Mouse (Mus musculus): ENCODE data around the gene Iffo1. TPM values are rescaled to one million over a fixed set of nuclear protein-coding genes. Genes with fewer than 3 reads are reported as not detected.

Iffo1 gene
- 7.9 and 8.7 TPM in 2 replicates for polyA plus RNA-seq (2015; fragmentation: Nextera tagmentation; extraction: Ambion mirVana)

DNA sequence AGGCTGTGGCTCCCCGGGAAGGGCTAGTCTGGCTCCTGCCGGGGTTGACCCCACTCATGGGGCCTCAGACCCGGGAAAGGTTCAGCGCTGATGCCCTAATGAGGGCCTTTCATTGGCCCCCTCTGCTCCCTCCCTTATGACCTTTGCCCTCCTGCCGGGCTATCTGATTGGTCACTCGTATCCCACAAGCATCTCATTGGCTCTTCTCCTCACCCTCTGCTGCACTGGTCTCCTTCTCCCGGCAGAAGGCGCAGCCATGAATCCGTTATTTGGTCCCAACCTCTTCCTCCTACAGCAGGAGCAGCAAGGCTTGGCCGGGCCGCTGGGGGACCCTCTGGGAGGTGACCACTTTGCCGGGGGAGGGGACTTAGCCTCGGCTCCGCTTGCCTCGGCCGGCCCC is at the start of gene Iffo1:
Gene Iffo1, plus strand, starts transcription at position 241 of the 400 bp plus-strand sequence.
- 0% methylated on average over 16 of the region's 16 CpGs for WGBS
- peak within 1 kb of the TSS; percentile 77 for H3K9ac ChIP-seq (replicated peaks; ENCODE audit: low read length)

GRCm38 (mm10) chr6:125095391-125096278 is 49.4 kb upstream of the Iffo1 start, which contains the start of gene Chd4:
Chd4 (plus strand) TSS chr6:125095981.
- H3K27me3 ChIP-seq (ENCODE audit: insufficient read depth, low read length), result no peaks in the 10 kb centered on the region
- whole genome bisulfite sequencing, result 1% methylated on average over 43 of the region's 45 CpGs
- H3K9me3 ChIP-seq (ENCODE audit: low read length), result no peaks in the 10 kb centered on the region
- H3K4me3 ChIP-seq (ENCODE audit: low read length), result peak within 1 kb of the TSS; percentile 93
- peak within 1 kb of the TSS; percentile 85 for H3K4me2 ChIP-seq (replicated peaks; ENCODE audit: low read depth, low read length)
- peak; percentile 66 for ATAC-seq (ENCODE audit: low FRiP score, low TSS enrichment)
- H3K9ac ChIP-seq (replicated peaks; ENCODE audit: low read length), result peak within 1 kb of the TSS; percentile 95
- H3K36me3 ChIP-seq (ENCODE audit: insufficient read depth, low read length), result peaks cover 12% of the 10 kb centered on the region
- H3K27ac ChIP-seq (ENCODE audit: low read length), result peak within 1 kb of the TSS; percentile 99
- H3K4me1 ChIP-seq (ENCODE audit: insufficient read depth, low read length), result peaks cover 40% of the 10 kb centered on the region

More for the DNA sequence above, at the start of gene Iffo1:
- H3K9me3 ChIP-seq (ENCODE audit: low read length), result no peaks in the 10 kb centered on the region
- H3K4me3 ChIP-seq (ENCODE audit: low read length), result peak within 1 kb of the TSS; percentile 68
- H3K27ac ChIP-seq (ENCODE audit: low read length), result peak within 1 kb of the TSS; percentile 83
- H3K4me2 ChIP-seq (replicated peaks; ENCODE audit: low read depth, low read length), result peak within 1 kb of the TSS; percentile 79
- no peaks in the 10 kb centered on the region for H3K27me3 ChIP-seq (ENCODE audit: insufficient read depth, low read length)
- peaks cover 56% of the 10 kb centered on the region for H3K4me1 ChIP-seq (ENCODE audit: insufficient read depth, low read length)
- peak; percentile 89 for ATAC-seq (ENCODE audit: low FRiP score, low TSS enrichment)
- peaks cover 35% of the 10 kb centered on the region for H3K36me3 ChIP-seq (ENCODE audit: insufficient read depth, low read length)

- H3K9me3 ChIP-seq (ENCODE audit: low read length), result no peaks in the 10 kb centered on the region
- H3K27me3 ChIP-seq (ENCODE audit: insufficient read depth, low read length), result no peaks in the 10 kb centered on the region
- peak overlapping the region; percentile 85 for H3K4me2 ChIP-seq (replicated peaks; ENCODE audit: low read depth, low read length)
- peaks cover 18% of the 10 kb centered on the region for H3K36me3 ChIP-seq (ENCODE audit: insufficient read depth, low read length)
- H3K4me1 ChIP-seq (ENCODE audit: insufficient read depth, low read length), result peaks cover 35% of the 10 kb centered on the region
- H3K4me3 ChIP-seq (ENCODE audit: low read length), result peak overlapping the region; percentile 93
- under 1% methylated on average over 29 of the region's 32 CpGs for WGBS
- ATAC-seq (ENCODE audit: low FRiP score, low TSS enrichment), result peak; percentile 16; the same call in 1 of the 2 replicates
- H3K9ac ChIP-seq (replicated peaks; ENCODE audit: low read length), result peak overlapping the region; percentile 95
- H3K27ac ChIP-seq (ENCODE audit: low read length), result peak overlapping the region; percentile 99
Measured at GRCm38 (mm10) chr6:125096279-125096596, 48.8 kb upstream of the Iffo1 start.

GRCm38 (mm10) chr6:125096597-125097345 is 48.3 kb upstream of the Iffo1 start:
- H3K4me3 ChIP-seq (ENCODE audit: low read length), result peak overlapping the region; percentile 93
- no peaks in the 10 kb centered on the region for H3K27me3 ChIP-seq (ENCODE audit: insufficient read depth, low read length)
- peak; percentile 64 for ATAC-seq (ENCODE audit: low FRiP score, low TSS enrichment)
- peak overlapping the region; percentile 99 for H3K27ac ChIP-seq (ENCODE audit: low read length)
- WGBS, result under 1% methylated on average over 38 of the region's 44 CpGs
- H3K4me2 ChIP-seq (replicated peaks; ENCODE audit: low read depth, low read length), result peak overlapping the region; percentile 85
- peaks cover 34% of the 10 kb centered on the region for H3K4me1 ChIP-seq (ENCODE audit: insufficient read depth, low read length)
- H3K36me3 ChIP-seq (ENCODE audit: insufficient read depth, low read length), result peaks cover 23% of the 10 kb centered on the region
- peak overlapping the region; percentile 95 for H3K9ac ChIP-seq (replicated peaks; ENCODE audit: low read length)
- H3K9me3 ChIP-seq (ENCODE audit: low read length), result no peaks in the 10 kb centered on the region

DNA sequence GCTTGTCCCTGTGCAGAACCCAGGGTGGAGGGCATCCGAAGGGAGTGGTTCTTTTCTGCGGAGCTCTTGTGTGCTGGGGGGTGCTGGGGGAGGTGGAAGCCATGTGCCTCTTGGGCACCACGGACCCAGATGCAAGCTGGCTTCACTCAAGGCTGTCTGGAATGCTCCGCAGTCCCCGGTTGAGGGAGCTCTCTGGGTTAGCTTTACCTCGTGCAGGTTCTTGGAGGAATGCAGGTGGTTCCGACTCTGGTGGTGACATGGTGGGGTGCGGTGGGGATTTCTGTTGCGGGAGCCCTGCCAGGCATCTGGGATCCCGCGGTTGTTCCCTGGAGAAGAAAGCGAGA is 47.7 kb upstream of the Iffo1 start:
- Histone ChIP-seq H3K4me3 (ENCODE audit: low read length) (peak overlapping the region; percentile 93), H3K4me2 (replicated peaks; ENCODE audit: low read depth, low read length) (peak overlapping the region; percentile 85), H3K9ac (replicated peaks; ENCODE audit: low read length) (peak overlapping the region; percentile 95), H3K4me1 (ENCODE audit: insufficient read depth, low read length) (peaks cover 34% of the 10 kb centered on the region), H3K9me3 (ENCODE audit: low read length) (no peaks in the 10 kb centered on the region), H3K27ac (ENCODE audit: low read length) (peak overlapping the region; percentile 99), H3K27me3 (ENCODE audit: insufficient read depth, low read length) (no peaks in the 10 kb centered on the region), H3K36me3 (ENCODE audit: insufficient read depth, low read length) (peaks cover 29% of the 10 kb centered on the region)
- ATAC-seq (ENCODE audit: low FRiP score, low TSS enrichment), result no peak; the same call in 1 of the 2 replicates
- under 1% methylated on average over 12 of the region's 12 CpGs for WGBS

- H3K36me3 ChIP-seq (ENCODE audit: insufficient read depth, low read length), result peaks cover 35% of the 10 kb centered on the region
- no peaks in the 10 kb centered on the region for H3K9me3 ChIP-seq (ENCODE audit: low read length)
- ATAC-seq (ENCODE audit: low FRiP score, low TSS enrichment), result no peak
- H3K4me1 ChIP-seq (ENCODE audit: insufficient read depth, low read length), result peaks cover 34% of the 10 kb centered on the region
- H3K27ac ChIP-seq (ENCODE audit: low read length), result no peak overlapping the region
- 30% methylated on average over 8 of the region's 8 CpGs for WGBS
- H3K4me2 ChIP-seq (replicated peaks; ENCODE audit: low read depth, low read length), result peak overlapping the region; percentile 85
- peak overlapping the region; percentile 95 for H3K9ac ChIP-seq (replicated peaks; ENCODE audit: low read length)
- H3K4me3 ChIP-seq (ENCODE audit: low read length), result peak overlapping the region; percentile 93
- H3K27me3 ChIP-seq (ENCODE audit: insufficient read depth, low read length), result no peaks in the 10 kb centered on the region
Measured at GRCm38 (mm10) chr6:125097951-125098350, 47.1 kb upstream of the Iffo1 start.

DNA sequence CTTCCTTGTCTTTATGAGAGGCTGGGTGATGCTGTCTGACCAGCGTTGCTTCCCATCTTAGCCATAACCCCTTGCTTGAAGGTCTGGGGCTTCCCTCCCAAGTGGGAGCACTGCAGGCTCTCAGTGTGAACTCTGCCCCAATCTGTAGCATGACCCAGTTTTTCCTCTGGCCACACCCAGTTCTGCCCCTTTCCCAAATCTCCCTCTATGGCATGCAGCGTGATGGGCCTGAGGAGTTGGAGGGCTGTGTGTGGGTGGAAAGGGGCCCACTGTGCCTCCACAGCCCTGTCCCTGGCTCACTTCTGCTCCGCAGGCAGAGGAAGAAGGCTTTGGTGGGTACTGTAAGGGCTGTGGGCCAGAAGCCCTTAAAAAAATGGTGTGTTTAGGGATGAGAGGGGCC is 46.5 kb upstream of the Iffo1 start:
- Histone ChIP-seq H3K36me3 (ENCODE audit: insufficient read depth, low read length) (peaks cover 39% of the 10 kb centered on the region), H3K27me3 (ENCODE audit: insufficient read depth, low read length) (no peaks in the 10 kb centered on the region), H3K27ac (ENCODE audit: low read length) (no peak overlapping the region), H3K9ac (replicated peaks; ENCODE audit: low read length) (peak overlapping the region; percentile 95), H3K4me1 (ENCODE audit: insufficient read depth, low read length) (peaks cover 34% of the 10 kb centered on the region), H3K9me3 (ENCODE audit: low read length) (no peaks in the 10 kb centered on the region), H3K4me2 (replicated peaks; ENCODE audit: low read depth, low read length) (peak overlapping the region; percentile 85), H3K4me3 (ENCODE audit: low read length) (peak overlapping the region; percentile 93)
- no peak for ATAC-seq (ENCODE audit: low FRiP score, low TSS enrichment)
- 26% methylated on average over 3 of the region's 3 CpGs for WGBS

DNA sequence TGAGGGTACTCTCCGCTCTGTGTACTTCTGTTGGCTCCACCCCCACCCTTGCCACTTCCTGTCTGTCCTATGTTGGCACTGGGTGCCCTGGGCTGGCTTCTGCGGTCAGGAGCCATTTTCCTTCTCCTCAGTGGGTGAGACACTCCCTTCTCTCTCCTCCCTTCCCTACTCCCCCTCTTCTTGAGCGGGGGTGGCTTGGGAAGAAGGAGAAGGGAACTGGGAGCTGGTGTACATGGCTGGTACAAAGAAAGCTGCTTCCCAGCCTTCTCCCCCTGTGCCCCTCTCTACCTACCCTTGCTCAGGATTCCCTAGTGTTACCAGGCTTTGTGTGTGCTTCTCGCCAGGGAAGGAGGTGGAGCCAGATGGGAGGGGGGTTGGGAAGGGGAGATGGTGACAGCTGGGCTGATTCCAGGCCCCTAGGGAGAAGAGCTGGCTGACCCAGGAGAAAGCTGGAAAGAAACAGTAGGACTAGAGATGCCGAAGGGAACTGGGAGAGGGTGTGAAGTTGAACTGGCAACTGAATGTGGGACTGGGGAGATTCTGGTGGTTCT is 45.5 kb upstream of the Iffo1 start:
- Histone ChIP-seq H3K9ac (replicated peaks; ENCODE audit: low read length) (peak overlapping the region; percentile 18; the same call in 1 of the 2 replicates), H3K27ac (ENCODE audit: low read length) (peak overlapping the region; percentile 37), H3K9me3 (ENCODE audit: low read length) (no peaks in the 10 kb centered on the region), H3K4me3 (ENCODE audit: low read length) (peak overlapping the region; percentile 93), H3K4me1 (ENCODE audit: insufficient read depth, low read length) (peaks cover 34% of the 10 kb centered on the region), H3K36me3 (ENCODE audit: insufficient read depth, low read length) (peaks cover 48% of the 10 kb centered on the region), H3K4me2 (replicated peaks; ENCODE audit: low read depth, low read length) (peak overlapping the region; percentile 85), H3K27me3 (ENCODE audit: insufficient read depth, low read length) (no peaks in the 10 kb centered on the region)
- ATAC-seq (ENCODE audit: low FRiP score, low TSS enrichment), result no peak
- 38% methylated on average over 5 of the region's 5 CpGs for WGBS

DNA sequence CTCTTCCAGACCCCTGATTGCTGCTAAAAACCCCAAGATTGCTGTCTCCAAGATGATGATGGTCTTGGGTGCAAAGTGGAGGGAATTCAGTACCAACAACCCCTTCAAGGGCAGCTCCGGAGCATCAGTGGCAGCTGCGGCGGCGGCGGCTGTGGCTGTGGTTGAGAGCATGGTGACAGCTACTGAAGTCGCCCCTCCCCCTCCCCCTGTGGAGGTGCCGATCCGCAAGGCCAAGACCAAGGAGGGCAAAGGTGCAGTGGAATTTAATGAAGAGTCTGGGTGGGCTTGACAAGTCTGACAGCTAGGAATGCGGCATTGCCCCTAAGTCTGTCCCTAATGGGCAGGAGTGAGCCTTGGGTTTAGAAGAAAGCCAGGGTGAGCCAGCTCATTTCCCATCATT is 43.6 kb upstream of the Iffo1 start:
- H3K4me2 ChIP-seq (replicated peaks; ENCODE audit: low read depth, low read length), result no peak overlapping the region
- WGBS, result 73% methylated on average over 8 of the region's 9 CpGs
- no peak overlapping the region for H3K9ac ChIP-seq (replicated peaks; ENCODE audit: low read length)
- no peak overlapping the region for H3K4me3 ChIP-seq (ENCODE audit: low read length)
- no peak for ATAC-seq (ENCODE audit: low FRiP score, low TSS enrichment)
- H3K4me1 ChIP-seq (ENCODE audit: insufficient read depth, low read length), result peaks cover 29% of the 10 kb centered on the region
- peaks cover 66% of the 10 kb centered on the region for H3K36me3 ChIP-seq (ENCODE audit: insufficient read depth, low read length)
- H3K27me3 ChIP-seq (ENCODE audit: insufficient read depth, low read length), result no peaks in the 10 kb centered on the region
- no peak overlapping the region for H3K27ac ChIP-seq (ENCODE audit: low read length)
- no peaks in the 10 kb centered on the region; the same call in 1 of the 2 replicates for H3K9me3 ChIP-seq (ENCODE audit: low read length)

Measured in kidney, embryonic 16.5 days (tissue).